In genomic region chrX:74084946-74085498, GRCm38 (mm10) we compare ENCODE assay signal across 8 mouse cellular contexts. TPM values are rescaled to one million over a fixed set of nuclear protein-coding genes. Genes with fewer than 3 reads are reported as not detected.
A peak's percentile ranks its signal among the peaks of the same experiment; 100 is the strongest.
DNase-seq lines count a peak whose midpoint lies in the region; ATAC-seq lines count a peak whose summit lies in the region.

No protein-coding gene starts in this region.

- H3K9ac ChIP-seq in intestine, embryonic 15.5 days, result peak overlapping the region; percentile 67

- peak overlapping the region; percentile 57 for H3K4me3 ChIP-seq in intestine, embryonic 15.5 days (replicated peaks)

- H3K9me3 ChIP-seq in intestine, embryonic 15.5 days, result no peaks in the 10 kb centered on the region

- no peaks in the 10 kb centered on the region for H3K27me3 ChIP-seq in intestine, embryonic 15.5 days (replicated peaks)

- intact Hi-C loops in gastrocnemius, postnatal 36 days (cut with DNase I), result no loop called here
- intact Hi-C loops in left cerebral cortex, postnatal 25 days (cut with DNase I), result loop anchor here (1.0 to 10.0 kb wide), 2 partner anchors 118 to 160 kb away; partner anchors contain the start of gene Flna

- no peaks in the 10 kb centered on the region for H3K4me1 ChIP-seq in intestine, embryonic 15.5 days (replicated peaks)

- H3K4me2 ChIP-seq in intestine, embryonic 15.5 days (replicated peaks), result peak overlapping the region; percentile 49

- no peaks in the 10 kb centered on the region for H3K36me3 ChIP-seq in intestine, embryonic 15.5 days

- 30% methylated on average over 30 of the region's 56 CpGs for WGBS in intestine, embryonic 15.5 days

- peak; percentile 71 for DNase-seq in adrenal gland, adult 8-10 months
- DNase-seq in embryo, embryonic 11.5 days (ENCODE audit: low read depth, low spot score), result peak; percentile 72
- DNase-seq in gastrocnemius, postnatal 36 days, result peak; percentile 66 to 77
- peak; percentile 77 to 84 for DNase-seq in left cerebral cortex, postnatal 25 days (ENCODE audit: low spot score in 2 of 2)
- peak; percentile 88 for DNase-seq in mesoderm, embryonic 11.5 days (ENCODE audit: low read depth, low spot score)
- DNase-seq in right cerebral cortex, postnatal 25 days, result peak; percentile 82
- peak; percentile 42 to 53 for DNase-seq in urinary bladder, postnatal 36 days (ENCODE audit: low spot score in 2 of 2)

- peak overlapping the region; percentile 89 for H3K27ac ChIP-seq in intestine, embryonic 15.5 days

- ATAC-seq in intestine, embryonic 15.5 days, result peak; percentile 76

RNA-seq across cellular contexts. Expression of gene Opn1mw, which starts 42.2 kb away (rescaled TPM):
- total RNA-seq in adrenal gland, adult 8-10 months (2022), result not detected
- not detected for total RNA-seq in gastrocnemius, postnatal 36 days (2021)
- not detected in 2 replicates for polyA plus RNA-seq in intestine, embryonic 15.5 days (2015; fragmentation: Nextera tagmentation; extraction: Ambion mirVana)
- under 1 TPM; 0.50 to 0.62 TPM for total RNA-seq in left cerebral cortex, postnatal 25 days (2021)

RNA-seq across cellular contexts. Expression of gene Mecp2, which starts 50.1 kb away (rescaled TPM):
- 10 to 100 TPM; 37.8 to 56.5 (median 46.9) TPM for total RNA-seq in adrenal gland, adult 8-10 months (2022)
- total RNA-seq in gastrocnemius, postnatal 36 days (2021), result 10 to 100 TPM; 21.6 to 27.7 TPM
- 10.7 and 10.9 TPM in 2 replicates for polyA plus RNA-seq in intestine, embryonic 15.5 days (2015; fragmentation: Nextera tagmentation; extraction: Ambion mirVana)
- total RNA-seq in left cerebral cortex, postnatal 25 days (2021), result 10 to 100 TPM; 80.2 to 84.3 TPM

Comparison
In these comparisons a context has a peak if more than half of its experiments do, and no peak if none do; other contexts are left out.
1. Peak in every context shown above with its lines: DNase-seq, ATAC-seq, H3K4me3 ChIP-seq and H3K27ac ChIP-seq.